Mouse (Mus musculus) 416B (cell line): ENCODE measurements around the gene Slc8a1.

Experiments
- DNase-seq: peaks from one replicate; pipeline ENCODE4 v3.0.0; 2011; ENCODE audit warnings: low read depth

Gene Slc8a1

DNA sequence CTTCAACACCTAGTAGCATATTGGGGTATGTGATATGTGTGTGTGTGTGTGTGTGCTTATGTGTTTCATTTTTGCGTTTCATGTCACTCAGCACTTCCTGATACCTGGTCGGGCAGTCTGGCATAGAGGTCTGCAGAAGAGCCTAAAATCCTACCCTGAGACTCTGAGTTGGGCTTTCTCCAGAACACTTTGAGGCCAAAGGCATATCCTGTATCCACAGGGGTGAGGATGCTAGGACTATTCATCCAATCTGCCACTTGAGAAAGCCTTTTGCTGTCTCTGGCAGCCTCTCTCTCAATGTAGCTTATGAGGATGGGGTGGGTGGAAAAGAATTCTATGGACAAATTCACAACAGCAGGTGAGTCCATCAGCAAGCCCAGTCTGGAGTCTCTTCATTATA lies 234.1 kb downstream of the Slc8a1 start:
- no peak for DNase-seq

DNA sequence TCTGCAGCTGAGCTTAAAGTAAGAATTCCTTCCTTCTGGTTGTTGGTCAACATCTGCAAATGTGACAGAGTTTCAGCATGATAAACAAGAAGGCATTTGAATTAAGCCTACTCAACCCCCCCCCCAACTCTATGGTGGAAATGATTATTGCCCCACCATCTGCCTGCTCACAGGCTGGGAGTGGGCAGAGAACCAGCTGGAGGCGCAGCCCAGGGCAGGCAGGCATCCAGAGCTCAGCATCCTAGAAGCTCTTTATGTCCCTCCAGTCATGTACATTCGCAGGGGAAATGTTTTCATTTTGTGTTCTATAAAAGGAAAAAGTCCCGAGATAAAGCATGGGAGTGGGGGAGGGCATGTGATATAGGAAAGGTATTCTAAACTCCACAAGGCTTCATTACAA lies 235.4 kb downstream of the Slc8a1 start:
- no peak for DNase-seq

DNA sequence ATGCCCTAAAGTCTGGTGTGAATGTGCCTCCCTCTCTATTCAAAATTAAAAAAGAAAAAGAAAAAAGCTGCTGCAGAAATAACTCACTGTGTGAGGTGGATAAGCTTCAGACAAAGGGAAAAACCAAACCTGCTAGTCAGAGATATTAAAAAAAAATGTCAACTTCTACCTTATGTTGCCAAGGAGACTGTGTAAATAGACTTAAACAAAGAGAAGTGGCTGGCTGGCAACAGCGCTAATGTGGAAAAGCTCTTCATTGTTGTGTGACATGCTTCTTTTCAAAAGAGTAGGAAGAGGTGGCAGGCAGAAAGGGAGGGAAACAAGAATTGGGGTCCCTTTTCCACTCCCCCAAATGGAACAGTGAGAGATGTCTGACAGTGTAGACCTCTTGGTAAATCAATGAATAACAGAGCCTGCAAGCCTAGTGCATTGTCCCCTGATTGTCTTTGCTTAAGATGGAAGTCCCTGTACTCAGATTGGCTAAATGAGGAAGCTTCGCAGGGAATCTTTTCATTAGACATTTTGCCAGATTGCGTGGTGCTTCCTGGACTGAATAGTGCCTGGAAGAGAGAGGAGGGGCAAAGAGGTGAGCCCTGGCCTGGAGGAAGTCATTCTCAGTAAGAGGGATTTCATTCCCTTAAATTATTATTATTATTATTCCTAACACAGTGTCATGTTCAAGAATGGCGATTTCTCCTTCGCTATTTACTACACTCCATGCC lies 237.3 kb downstream of the Slc8a1 start:
- DNase-seq, result no peak

DNA sequence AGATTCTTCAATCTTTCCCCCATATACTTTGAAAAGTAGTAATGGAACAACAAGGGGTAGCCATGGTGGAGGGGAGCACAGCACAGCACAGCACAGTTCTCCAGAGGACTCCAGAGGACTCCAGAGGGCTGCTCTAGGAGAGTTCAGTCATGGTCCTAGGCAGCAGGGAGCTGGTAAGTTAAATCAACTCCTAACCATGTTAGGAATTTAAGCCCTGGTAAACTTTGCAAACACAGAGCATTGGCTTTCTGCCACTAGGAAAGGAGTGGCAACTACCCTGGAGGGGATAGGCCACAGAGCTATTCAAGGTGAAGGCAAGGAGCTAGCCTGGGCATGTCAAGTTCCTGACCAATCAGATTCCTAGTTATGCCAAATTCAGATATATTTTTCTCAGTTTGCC lies 240.3 kb downstream of the Slc8a1 start:
- no peak for DNase-seq

DNA sequence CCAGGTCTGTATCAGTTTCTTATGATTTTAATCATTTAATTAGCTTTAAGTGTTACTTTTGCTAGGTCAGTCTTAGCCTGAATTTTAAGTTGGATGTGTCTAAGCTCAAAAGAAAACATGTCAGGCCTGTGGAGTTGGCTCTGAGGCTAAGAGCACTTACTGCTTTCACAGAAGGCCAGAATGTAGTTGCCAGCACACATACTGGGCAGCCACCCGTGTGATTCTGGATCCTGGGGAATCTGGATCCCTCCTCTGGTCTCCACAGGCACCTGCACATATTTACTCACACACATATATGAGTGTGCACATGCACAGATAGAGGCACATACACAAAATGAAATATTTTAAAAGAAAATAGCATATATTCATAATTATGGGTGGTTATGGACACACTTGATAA lies 241.6 kb downstream of the Slc8a1 start:
- DNase-seq, result no peak

DNA sequence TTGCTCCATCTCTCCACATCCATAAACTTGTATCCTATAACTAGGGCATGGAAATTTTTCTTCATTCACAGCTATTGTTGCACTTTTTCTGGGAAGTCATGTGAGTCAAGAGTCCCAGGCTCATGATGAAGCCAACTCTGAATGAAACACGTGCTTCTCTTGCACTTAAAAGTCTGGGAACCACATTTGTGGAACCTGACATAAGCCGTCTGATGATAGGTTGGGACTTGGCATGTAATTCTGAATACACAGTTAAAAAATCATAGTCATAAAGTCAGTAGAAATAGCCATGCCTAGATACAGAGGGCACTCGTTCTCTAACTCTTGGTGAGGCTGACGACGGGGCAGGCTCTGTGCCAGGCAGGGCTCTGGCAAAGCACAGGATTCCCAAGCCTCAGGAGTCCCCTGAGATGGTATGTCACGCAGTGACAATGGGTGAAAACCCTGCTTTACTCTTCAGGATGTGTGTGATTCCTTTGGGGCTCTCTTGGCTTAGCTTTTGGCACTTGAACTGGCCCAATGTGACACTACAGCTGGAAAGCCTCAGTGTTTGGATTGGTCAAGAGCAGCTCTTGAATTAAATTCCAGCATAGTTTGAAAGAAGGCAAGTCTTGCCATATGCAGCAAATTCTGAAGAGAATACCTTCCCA lies 245.8 kb downstream of the Slc8a1 start:
- DNase-seq, result no peak

DNA sequence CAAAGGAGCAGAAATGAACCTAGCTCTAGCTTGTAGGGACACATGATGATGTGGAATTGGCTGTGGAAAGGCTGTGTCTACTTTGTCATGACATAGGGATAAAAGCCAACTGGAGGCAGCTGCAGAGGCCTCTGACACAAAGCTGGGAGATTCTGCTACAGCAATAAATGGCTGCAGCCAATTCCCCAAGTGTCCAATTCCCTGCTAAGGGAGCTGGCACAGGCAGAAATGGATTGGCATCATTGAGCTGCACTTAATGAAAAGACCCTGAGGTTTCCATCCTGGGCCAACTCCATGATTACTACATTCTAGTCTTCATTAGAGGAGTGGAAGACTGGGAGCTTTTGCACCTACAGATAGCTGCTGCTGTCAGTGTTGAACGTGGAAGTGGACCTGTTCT lies 251.8 kb downstream of the Slc8a1 start:
- no peak for DNase-seq

DNA sequence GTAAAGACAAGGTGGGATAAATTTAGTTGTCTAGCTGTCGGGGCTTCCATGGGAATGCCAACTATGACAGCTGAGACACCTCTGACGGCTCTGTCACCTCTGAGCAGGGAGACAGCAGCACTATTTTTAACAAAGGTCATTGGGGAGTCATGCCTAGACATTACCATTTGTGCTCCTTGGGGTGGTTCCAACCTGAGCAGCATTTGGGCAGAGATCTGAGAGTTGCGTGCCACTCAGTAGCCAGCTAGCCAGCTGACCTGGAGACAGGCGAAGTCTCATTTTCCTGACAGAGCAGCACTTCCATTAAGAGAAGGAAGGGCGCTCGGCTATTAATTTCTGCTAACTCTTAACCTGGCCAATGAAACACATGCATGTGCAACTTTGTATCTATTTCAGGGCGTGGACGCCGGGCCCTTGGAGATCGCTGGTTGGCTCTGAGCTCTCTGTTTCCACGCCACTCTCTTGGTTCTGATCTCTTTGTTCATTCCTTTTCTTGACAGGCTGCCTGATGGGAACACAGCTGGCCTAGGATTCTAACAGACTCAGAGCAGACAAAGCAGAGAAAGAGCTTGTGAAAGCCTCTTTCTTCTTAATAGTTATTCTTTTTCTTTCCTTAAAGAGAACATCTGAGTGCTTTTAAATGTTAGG lies 256.2 kb downstream of the Slc8a1 start:
- no peak for DNase-seq

DNA sequence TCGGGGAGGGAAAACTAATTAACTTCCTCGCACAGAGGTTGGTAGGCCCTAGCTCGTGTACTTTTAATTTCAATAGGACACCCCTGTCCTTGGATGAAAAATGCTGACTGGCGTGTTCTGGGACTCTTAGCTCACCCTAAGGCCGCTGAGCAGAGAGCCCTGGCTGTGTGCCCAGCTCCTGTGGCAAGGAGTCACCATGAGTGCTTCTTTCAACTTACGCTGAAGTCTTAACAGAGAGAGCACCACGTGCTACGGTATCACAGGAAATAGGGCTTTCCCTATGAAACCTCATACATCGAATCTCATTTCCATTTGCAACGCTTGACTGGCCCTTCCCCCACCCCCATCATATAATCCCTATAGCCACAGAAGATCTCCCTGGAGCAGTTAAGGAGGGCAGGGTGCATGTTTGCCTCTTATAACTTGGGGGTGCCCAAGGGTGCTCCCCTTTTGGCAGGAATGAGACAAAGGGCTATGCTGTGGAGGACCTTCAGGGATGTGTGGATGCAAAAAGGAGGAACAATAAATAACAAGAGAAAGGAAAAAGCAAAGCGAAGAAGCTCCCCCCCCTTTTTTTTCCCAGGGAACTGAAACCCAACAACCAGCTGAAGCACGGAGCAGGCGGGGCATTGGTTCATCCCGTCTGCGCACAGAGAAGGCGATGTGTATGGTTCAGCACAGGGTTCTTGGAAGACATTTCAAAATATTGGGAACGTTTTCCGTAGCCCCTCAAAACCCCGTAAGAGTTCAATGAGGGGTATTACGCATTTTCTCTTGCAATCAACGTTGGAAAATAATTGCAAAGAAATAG lies 257.6 kb downstream of the Slc8a1 start:
- DNase-seq, result peak; percentile 22

DNA sequence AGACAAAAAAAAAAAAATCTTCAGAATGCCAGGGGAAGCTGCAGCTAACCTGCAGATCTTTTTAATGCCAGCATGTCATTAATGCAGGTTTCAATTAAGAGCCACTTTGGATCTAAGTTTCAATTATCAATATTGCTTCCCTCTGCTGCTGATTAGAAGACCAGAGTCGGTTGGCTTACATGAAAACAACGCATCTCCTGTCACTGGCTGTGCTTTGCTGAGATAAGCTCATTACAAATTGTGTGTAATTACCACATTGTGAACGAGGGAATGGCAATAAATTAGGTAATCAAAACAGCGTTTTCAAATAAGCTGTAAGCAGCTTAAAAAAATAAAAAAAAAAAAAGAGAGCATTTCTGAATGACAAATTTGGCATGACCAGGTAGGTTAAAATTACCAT lies 258.4 kb downstream of the Slc8a1 start:
- no peak for DNase-seq

DNA sequence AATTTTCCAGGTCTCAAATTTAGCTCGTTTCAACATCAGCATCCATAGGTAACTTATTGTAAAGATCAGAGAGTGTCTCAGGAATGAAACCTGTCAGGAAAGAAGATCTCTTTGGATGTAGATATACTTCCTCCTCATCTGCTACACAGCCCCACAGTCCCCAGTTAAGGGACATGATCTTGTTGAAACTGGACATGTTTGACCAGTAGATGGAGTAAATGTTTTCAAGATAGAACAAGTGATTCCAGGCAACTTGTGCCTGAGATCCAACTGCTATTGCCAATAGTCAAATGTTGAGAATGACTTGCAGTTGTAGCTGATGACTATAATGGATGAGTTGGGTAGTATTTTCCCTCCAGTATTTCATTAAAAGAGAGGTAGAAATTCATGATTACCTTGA lies 260.8 kb downstream of the Slc8a1 start:
- no peak for DNase-seq

DNA sequence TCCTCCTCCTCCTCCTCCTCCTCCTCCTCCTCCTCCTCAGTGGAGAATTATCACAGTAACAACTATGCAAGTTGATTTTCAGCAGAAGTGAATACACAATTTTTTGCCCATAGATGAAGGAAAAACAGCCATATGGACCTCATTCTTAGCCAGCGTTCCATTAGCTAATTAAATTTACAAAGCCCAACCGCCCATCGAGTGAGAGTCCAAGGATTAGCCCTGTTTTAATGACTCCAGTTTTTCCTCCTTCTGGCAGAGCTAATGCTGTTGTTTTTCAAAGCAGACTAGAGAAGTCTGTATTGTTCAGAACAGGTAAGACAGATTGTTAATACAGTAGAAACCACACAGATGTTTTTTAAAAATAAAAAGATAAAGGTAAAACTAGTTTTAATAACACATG lies 264.8 kb downstream of the Slc8a1 start:
- DNase-seq, result no peak

DNA sequence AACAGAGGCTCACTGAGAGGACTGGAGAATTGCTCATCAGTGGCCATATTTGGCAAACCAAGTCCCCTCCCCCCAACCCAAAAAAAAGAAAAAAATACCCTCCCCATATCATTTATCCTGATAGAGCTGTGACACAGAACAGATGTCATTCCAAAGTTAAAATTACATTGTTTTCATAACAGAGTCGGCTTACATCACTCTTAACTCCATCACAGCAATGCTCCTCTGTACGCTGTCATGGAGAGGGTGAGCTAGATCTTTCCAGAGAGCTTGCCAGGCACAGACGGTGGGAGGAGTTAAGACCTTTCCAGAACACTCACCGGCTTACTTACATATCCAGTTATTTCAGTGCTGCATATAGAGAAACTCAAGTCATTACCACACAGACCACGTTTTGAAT lies 269.2 kb downstream of the Slc8a1 start:
- DNase-seq, result no peak

DNA sequence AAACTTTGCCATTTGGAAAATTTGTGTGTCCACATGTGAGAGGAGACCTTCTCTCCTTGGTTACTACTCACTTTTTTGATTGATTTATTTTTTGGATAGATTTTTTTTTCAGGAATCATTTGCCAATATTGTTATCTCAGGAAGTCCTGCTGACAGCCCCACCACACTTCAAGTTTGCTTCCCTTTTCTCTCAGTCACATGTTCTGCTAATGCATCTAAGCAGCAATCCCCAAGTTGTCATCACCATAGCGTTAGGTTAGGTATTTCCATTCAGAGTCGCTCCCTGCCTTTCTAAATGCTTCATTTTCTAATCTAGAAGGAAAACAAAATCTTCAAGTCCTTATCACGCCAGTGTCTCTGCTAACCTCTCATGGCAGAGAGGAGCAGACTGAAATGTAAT lies 278.8 kb downstream of the Slc8a1 start:
- DNase-seq, result no peak

DNA sequence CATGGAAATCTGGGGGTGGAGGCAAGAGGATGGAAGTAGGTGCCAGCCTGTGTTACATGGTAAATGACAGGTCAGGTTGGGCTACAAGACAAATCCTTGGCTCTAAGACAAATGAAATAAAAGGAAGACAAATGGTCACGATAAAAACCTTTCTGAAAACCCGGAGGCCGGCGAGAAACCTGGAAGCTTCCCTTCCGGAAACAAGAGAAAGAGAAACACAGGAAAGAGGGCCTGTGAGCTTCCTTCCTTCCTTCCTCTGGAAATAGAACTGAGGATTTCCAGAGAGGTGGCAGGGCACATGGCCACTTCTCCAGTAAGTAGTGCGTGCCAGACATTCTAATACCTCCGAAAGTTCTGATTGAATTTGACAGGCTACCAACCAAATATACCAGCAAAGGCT lies 282.2 kb downstream of the Slc8a1 start:
- no peak for DNase-seq

DNA sequence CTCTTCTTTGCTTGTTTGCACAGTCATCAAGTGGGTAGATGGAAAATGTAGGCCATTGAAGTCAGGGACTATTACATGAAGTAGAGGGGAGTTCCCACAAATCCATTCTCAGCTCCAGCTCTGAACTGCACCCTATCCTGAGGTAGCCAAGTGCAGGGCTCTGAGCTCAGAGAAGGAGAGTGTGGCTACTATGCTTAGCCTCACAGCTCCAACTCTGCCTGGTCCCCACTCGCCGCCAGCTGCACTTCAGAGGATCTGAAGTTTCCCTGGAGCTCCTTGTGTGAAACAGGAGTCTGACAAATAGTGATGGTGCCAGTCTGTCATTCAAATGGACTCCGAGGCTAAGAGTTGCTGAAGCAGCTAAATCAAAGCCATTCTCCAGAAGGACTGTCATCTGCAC lies 282.9 kb downstream of the Slc8a1 start:
- DNase-seq, result no peak

DNA sequence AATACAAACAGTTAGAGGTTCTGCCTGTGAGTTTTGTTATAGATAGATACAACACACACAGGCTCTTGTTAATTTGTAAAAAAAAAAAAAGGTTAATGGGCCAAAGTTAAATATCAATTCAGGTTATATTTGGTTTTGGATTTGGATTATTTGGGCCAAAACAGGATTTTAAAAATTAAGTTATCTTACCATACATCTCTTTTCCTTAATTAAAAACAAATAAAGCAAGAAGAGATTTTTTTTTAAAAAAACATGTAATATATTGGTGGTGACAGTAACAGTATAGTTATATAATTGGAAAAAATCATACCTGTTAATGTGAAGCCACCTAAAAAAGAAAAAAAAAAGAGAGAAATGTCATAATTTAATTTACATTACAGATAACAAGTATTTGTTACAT lies 296.7 kb downstream of the Slc8a1 start, which contains the start of gene Gm11096:
Gene Gm11096, plus strand, starts transcription at position 301 of the 400 bp plus-strand sequence.
- DNase-seq, result no peak

DNA sequence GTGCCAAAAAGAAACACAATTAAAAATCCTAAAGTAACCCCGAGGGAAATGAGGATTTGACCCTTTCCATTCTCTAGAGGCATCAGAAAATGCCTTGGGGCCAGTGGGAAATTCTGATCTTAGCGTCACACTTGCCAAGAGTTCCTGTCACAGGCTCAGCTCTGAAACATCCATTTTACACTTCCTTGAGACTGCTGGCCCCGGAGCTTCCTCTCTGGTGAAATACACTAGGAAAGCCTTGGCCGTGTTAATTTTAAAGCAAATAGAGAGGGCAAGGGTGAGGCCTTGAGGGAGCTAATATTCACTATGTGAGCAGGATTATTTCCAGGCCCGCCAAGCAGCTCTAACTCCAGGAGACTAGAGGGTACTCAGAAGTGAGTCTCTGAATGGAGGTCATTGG lies 305.0 kb downstream of the Slc8a1 start:
- DNase-seq, result no peak

DNA sequence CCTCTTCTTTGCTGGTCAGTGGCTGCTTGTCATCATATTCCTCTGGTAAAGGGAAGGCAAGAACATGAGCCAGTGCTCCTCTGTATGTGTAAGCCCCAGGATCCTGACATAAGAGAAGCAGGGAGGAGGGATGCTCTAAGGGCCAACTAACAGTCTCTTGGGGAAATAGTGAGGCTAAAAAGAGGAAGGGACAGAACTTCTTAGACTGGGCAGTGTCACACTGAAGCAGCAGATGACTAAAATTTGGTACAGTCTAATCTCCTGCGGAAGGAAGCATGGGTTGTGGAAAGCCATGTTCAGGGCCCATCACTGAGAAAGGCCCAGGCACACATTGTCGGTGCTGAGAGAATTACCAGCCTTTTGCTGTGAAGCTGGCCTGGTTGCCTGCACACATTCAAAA lies 305.4 kb downstream of the Slc8a1 start:
- DNase-seq, result no peak

DNA sequence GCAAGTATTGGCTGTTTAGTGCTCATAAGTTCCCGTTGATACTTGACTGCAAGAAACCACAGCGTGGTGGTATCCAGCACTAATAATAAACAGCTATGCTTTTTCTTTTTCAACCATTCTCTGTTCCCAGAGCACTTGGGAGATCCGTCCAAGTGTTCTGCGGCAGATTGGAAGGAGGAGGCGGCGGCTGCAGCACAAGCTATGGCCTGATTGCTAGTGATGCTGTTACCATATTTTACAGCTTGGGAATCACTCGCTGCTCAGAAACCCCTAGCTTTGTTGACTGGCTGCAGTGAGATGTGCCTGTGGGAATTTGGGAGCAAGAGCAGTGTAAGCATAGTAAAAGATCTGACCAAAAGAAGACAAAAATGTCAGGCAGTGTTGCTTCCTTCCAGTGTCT lies 310.9 kb downstream of the Slc8a1 start:
- no peak for DNase-seq

DNA sequence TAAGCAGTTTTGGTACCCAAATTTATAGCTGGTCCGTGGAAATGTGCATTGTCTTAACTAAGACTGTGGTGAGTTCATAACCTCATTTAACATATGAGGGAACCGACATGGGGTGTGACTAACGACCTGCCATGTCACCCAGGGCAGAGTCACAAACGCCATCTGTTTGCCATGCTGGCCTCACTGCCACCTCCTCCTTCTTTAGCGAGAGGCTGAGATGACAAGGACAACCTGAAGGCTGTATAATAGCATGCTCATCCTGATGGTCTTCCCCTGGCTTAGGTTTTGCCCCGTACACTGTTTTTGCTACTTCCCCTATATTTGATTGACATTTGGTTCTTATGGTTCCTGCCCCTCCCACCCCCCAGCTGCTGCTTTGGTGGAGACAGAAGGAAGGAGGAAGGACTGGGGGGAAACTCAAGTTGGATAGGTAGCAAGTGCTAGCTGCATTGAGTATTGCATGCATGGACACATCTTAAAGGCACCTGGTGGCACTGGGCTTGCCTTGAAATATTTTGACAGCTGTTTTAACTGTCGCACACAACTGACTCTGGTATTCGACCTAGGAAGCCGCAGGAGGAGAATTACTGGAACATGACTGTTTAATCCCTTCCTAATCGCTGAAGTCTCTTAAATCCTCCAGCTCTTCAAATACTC lies 313.8 kb downstream of the Slc8a1 start:
- no peak for DNase-seq

DNA sequence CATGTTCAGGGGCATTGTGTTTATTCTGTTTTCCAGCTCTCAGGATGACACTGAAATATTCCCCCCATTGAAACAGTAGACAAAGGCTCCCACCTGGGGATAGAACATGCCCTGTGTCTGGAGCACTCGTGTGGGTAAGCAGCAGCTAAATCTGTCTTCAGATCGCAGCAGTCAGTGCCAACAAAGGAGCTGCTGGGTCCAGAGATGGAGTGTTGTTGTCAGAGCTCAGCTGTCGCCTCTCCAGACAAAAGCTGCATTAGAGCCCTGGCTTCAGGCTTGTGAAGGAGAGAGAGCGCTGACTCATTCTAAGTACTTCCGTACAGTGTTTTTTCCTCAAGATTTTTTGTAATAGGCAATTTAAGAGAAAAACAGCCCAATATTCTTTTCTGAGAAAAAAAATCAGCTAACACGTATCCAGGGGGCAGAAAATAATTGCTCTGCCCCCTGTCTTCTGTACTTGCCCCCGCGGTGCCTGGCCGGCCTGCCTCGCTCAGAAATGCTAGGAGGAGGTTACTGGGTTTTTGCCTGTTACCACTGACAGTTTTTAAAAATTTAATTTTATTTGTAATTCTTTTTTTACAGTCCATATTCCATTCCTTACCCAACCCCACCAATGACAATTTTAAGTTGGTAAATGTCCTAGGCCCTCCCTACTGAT lies 318.2 kb downstream of the Slc8a1 start:
- no peak for DNase-seq
